Mouse (Mus musculus): ENCODE results near the gene Eif4ebp2. TPM values are rescaled to one million over a fixed set of nuclear protein-coding genes. Genes with fewer than 3 reads are reported as not detected.

Eif4ebp2 gene
- polyA plus RNA-seq, 1 experiment from 2014 or later: 66.4 TPM

DNA sequence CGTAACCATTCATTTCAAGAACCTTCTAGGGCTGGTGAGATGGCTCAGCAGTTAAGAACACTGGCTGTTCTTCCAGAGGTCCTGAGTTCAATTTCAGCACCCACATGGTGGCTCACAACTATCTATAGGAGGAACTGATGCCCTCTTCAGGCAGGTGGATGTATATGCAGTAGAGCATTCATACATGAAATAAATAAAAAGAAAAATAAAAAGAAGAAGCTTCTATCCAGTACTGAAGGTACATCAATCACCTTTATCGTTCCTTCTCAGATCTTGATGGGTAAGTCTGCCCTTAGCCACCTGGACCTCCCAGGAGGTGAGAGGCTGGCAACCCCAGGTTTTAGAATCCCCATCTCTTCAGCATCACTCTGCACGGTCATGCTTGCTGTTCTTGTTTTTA, 37.2 kb downstream of the Eif4ebp2 start:
- 74% methylated on average over 3 of the region's 3 CpGs for whole genome bisulfite sequencing
- Histone ChIP-seq H3K9ac (no peak overlapping the region), H3K4me3 (no peak overlapping the region), H3K36me3 (no peaks in the 10 kb centered on the region), H3K27me3 (peaks cover 57% of the 10 kb centered on the region), H3K27ac (no peak overlapping the region), H3K4me2 (no peak overlapping the region), H3K4me1 (replicated peaks) (peaks cover 15% of the 10 kb centered on the region), H3K9me3 (no peaks in the 10 kb centered on the region)
- ATAC-seq (ENCODE audit: low FRiP score): no peak

DNA sequence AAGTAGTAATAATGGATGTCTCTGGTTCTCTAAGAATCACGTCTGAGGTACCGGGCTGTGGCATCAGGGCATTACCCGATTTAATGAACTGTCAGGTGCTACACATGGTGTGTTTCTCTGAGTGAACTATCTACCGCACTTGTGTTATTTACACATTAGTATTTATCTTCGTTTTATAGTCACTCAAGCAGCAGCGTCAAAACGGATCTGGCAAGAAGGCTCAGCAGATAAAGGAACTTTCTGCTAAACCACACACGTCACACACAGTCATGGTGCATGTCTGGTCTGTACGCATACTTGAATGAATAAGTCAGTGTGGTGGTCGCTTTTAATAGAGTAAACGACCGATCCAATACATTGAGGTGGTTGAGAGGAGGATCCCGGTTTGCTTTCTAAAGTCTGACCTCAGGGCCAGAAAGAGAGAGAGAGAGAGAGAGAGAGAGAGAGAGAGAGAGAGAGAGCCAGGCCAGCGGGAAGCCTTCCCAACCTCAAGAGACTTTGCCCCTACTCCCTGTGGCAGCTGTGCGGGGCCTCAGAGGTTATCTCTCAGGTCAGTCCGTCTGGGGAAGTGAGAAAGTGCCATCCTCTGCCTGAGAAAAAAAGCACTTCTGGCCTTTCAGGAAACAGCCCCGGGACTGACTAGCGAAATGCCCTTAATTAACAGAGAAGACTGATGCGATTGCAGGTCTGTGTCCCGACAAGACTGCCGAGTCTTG, 39.4 kb downstream of the Eif4ebp2 start:
- Histone ChIP-seq H3K4me3 (no peak overlapping the region), H3K9ac (no peak overlapping the region), H3K4me1 (replicated peaks) (peaks cover 9% of the 10 kb centered on the region), H3K9me3 (no peaks in the 10 kb centered on the region), H3K4me2 (no peak overlapping the region), H3K36me3 (no peaks in the 10 kb centered on the region), H3K27ac (no peak overlapping the region), H3K27me3 (peaks cover 35% of the 10 kb centered on the region)
- WGBS: 61% methylated on average over 21 of the region's 21 CpGs
- ATAC-seq (ENCODE audit: low FRiP score): no peak

DNA sequence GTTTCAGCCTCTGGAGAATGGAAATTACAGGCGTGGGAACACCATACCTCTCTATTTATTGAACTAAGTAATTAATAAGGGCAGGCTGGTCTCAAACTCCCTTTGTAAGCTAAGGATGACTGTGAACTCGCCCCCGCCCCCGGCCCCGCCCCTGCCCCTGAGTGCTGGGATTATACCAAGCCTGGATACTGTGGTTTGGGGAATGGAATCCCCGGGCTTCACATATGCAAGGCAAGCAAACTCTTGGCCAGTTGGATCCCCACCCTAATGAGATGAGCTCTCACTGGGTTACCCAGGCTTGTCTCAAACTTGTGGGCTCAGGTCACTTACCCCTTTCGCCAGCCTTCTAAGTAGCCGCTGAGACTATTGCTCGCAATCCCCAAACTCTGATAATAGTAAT, 42.3 kb downstream of the Eif4ebp2 start:
- Histone ChIP-seq H3K27me3 (peaks cover 20% of the 10 kb centered on the region), H3K4me2 (no peak overlapping the region), H3K4me1 (replicated peaks) (peaks cover 6% of the 10 kb centered on the region; the same call in 1 of the 2 replicates), H3K27ac (no peak overlapping the region), H3K9ac (no peak overlapping the region), H3K4me3 (no peak overlapping the region), H3K9me3 (no peaks in the 10 kb centered on the region), H3K36me3 (no peaks in the 10 kb centered on the region)
- WGBS: 35% methylated on average over 9 of the region's 9 CpGs
- ATAC-seq (ENCODE audit: low FRiP score): no peak

DNA sequence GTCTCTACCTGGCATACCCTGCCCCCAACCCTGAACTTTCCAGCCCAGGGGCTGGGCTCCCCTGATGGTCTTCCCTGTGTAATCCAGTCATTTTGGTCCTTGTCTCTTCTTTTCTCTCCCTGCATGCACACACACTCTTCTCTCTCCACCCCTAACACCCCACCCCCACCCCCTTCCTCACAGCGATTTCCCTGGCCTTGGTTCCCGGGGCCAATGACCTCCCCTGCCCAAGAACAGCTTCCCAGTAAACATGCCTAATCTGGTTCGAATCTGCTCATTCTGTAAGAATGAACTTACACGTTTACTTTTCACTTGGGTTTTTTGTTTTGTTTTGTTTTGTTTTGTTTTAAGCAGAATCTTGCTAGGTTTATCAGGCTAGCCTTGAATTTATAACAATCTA, 42.7 kb downstream of the Eif4ebp2 start:
- Histone ChIP-seq H3K27ac (no peak overlapping the region), H3K4me3 (no peak overlapping the region), H3K4me2 (no peak overlapping the region), H3K4me1 (replicated peaks) (peaks cover 6% of the 10 kb centered on the region; the same call in 1 of the 2 replicates), H3K27me3 (peaks cover 16% of the 10 kb centered on the region; the same call in 1 of the 2 replicates), H3K9ac (no peak overlapping the region), H3K36me3 (no peaks in the 10 kb centered on the region), H3K9me3 (no peaks in the 10 kb centered on the region)
- WGBS: 6% methylated on average over 4 of the region's 4 CpGs
- ATAC-seq (ENCODE audit: low FRiP score): no peak

DNA sequence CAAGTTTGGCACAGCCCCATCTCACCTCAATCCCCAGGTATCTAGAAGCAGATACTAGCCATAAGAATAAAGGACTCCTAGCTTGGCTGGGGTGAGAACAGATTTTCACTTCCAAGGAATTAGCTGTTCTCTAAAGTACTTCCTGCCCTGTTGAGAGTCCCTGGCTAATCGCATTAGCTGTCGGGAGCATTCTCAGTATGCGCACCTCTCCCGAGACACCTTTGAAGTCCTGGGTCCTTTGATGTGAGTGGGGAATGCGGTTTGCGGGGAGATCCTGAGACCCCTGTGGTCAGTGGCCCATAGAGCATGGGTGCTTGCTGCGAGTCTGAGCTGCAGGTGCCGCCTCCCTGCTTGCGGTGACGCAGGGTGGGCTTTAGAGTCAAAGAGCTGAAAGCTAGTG, 46.5 kb downstream of the Eif4ebp2 start:
- Histone ChIP-seq H3K9ac (no peak overlapping the region), H3K4me2 (no peak overlapping the region), H3K27ac (no peak overlapping the region), H3K9me3 (no peaks in the 10 kb centered on the region), H3K27me3 (peaks cover 13% of the 10 kb centered on the region; the same call in 1 of the 2 replicates), H3K36me3 (no peaks in the 10 kb centered on the region), H3K4me1 (replicated peaks) (peaks cover 6% of the 10 kb centered on the region; the same call in 1 of the 2 replicates), H3K4me3 (no peak overlapping the region)
- WGBS: 24% methylated on average over 10 of the region's 10 CpGs
- no peak for ATAC-seq (ENCODE audit: low FRiP score)

DNA sequence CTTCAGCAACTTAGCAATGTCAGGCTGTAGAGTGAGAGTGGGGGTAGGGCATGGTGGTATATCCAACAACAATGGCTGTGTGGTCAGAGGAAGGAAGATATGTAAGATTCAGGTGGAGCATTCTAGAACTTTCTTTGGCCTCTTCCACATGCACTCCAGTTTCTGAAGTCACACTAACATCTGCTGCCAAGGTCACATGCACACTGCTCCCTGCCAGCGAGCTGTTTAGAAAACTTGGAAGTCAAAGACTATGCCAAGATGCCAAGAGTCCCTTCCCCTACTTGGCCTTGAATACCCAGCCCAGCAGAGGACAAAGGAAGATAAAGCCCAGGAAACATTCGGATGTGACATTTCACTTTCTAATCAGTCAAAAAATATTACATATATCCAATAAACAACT, 49.5 kb downstream of the Eif4ebp2 start:
- ATAC-seq (ENCODE audit: low FRiP score): no peak
- Histone ChIP-seq H3K27ac (no peak overlapping the region), H3K4me3 (no peak overlapping the region), H3K4me1 (replicated peaks) (no peaks in the 10 kb centered on the region), H3K4me2 (no peak overlapping the region), H3K9me3 (no peaks in the 10 kb centered on the region), H3K9ac (no peak overlapping the region), H3K36me3 (no peaks in the 10 kb centered on the region), H3K27me3 (peaks cover 13% of the 10 kb centered on the region; the same call in 1 of the 2 replicates)
- 91% methylated on average over 2 of the region's 2 CpGs for WGBS

DNA sequence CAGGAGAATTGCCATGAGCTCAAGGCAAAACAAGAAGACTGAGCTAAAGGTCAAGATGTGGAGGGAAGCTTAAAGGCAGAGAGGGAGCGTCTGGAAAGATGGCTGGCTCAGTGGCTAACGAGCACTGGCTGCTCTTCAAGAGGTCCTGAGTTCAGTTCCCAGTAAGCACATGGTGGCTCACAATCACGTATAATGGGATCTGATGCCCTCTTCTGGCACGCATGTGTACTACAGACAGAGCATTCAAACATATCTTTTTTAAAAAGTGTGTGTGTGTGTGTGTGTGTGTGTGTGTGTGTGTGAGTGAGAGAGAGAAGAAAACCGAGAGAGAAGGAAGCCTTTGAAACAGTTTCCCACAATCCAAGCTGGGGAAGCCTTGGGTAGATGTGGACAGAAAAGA, 50.0 kb downstream of the Eif4ebp2 start:
- Histone ChIP-seq H3K4me1 (replicated peaks) (no peaks in the 10 kb centered on the region), H3K4me3 (no peak overlapping the region)
- 74% methylated on average over 5 of the region's 5 CpGs for WGBS

DNA sequence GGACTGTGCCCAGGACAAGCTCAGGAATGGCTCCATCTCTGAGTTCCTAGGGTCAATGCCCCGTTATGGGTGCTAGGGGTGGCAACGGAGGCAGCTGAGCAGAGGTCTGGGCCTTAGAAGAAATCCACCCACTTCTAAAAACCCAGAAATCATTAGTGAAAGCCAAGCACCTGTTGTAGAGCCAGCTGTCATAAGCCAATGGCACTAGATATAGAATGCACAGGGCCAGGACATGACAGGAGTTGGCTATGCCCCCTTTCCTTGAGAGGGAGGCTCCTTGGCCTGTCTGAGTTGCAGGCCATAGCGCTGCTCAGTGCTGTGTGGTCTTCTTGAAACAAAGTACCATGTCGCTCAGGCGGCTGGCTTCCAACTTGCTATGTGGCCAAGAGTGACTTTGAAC, 52.1 kb downstream of the Eif4ebp2 start:
- H3K9me3 ChIP-seq: no peaks in the 10 kb centered on the region
- no peaks in the 10 kb centered on the region for H3K4me1 ChIP-seq (replicated peaks)
- ATAC-seq (ENCODE audit: low FRiP score): no peak
- no peak overlapping the region for H3K4me3 ChIP-seq
- no peak overlapping the region for H3K4me2 ChIP-seq
- WGBS: 89% methylated on average over 5 of the region's 5 CpGs
- H3K9ac ChIP-seq: no peak overlapping the region
- H3K36me3 ChIP-seq: no peaks in the 10 kb centered on the region
- H3K27me3 ChIP-seq: 0 out of 2 replicates have a peak, but pooled peaks cover 2% of the 10 kb centered on the region
- no peak overlapping the region for H3K27ac ChIP-seq

More for the DNA sequence above, 50.0 kb downstream of the Eif4ebp2 start:
- Histone ChIP-seq H3K36me3 (no peaks in the 10 kb centered on the region), H3K27me3 (peaks cover 12% of the 10 kb centered on the region; the same call in 1 of the 2 replicates), H3K4me2 (no peak overlapping the region), H3K27ac (no peak overlapping the region), H3K9me3 (no peaks in the 10 kb centered on the region), H3K9ac (no peak overlapping the region)
- ATAC-seq (ENCODE audit: low FRiP score): no peak

DNA sequence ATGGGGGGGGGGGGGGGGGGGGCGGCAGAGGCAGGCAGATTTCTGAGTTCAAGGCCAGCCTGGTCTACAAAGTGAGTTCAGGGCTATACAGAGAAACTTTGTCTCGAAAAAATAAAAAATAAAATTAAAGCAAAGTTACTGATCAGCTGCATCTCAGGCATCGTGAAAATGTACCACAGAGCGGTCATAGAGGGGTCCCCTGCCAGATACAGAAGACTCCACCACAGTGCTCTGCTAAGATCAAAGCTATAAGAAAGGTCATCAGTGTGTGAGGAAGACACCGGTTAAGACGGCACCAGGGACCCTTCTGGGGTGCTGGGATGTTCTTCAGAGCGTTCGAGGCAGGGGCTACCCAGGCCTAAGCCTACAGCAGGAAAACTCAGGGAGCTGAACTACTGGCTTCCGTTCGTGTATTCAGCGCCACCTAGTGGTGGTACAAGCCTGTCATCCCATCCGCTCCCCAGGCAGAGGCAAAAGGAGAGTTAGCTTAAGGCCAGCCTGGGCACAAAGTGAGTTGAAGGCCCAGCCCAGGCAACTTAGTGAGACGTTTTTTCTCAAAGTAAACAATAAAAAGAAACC, 53.2 kb downstream of the Eif4ebp2 start:
- H3K4me1 ChIP-seq (replicated peaks): peaks cover 4% of the 10 kb centered on the region; the same call in 1 of the 2 replicates
- no peak overlapping the region for H3K4me2 ChIP-seq
- no peaks in the 10 kb centered on the region for H3K36me3 ChIP-seq
- H3K27me3 ChIP-seq: no peaks in the 10 kb centered on the region
- H3K27ac ChIP-seq: no peak overlapping the region
- H3K4me3 ChIP-seq: no peak overlapping the region
- H3K9ac ChIP-seq: no peak overlapping the region
- WGBS: 26% methylated on average over 13 of the region's 13 CpGs
- H3K9me3 ChIP-seq: no peaks in the 10 kb centered on the region
- ATAC-seq (ENCODE audit: low FRiP score): peak; percentile 80; the same call in 1 of the 2 replicates

DNA sequence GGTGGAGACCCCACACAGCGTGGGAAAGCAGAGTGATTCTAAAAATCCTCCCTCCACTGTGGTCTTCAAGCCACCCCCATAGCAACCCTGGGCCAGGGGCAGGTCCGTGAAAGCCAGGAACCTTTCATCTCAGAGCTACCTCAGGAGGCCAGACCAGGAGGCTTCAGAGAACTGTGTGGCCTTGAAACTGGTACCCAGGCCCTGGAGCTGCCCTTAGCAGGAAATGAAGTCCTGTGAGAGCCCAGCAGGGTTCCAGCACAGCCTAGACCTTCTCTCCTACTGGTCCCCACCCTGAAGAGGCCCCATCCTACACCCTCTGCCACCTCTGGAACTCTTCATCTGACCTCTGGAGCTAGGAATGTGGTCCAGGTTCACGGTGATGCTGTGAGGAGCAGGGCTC, 54.3 kb downstream of the Eif4ebp2 start:
- WGBS: 36% methylated on average over 3 of the region's 3 CpGs
- Histone ChIP-seq H3K4me2 (no peak overlapping the region), H3K4me1 (replicated peaks) (peaks cover 4% of the 10 kb centered on the region; the same call in 1 of the 2 replicates), H3K27ac (no peak overlapping the region), H3K27me3 (no peaks in the 10 kb centered on the region), H3K4me3 (no peak overlapping the region), H3K9me3 (no peaks in the 10 kb centered on the region), H3K36me3 (no peaks in the 10 kb centered on the region), H3K9ac (no peak overlapping the region)
- no peak for ATAC-seq (ENCODE audit: low FRiP score)

DNA sequence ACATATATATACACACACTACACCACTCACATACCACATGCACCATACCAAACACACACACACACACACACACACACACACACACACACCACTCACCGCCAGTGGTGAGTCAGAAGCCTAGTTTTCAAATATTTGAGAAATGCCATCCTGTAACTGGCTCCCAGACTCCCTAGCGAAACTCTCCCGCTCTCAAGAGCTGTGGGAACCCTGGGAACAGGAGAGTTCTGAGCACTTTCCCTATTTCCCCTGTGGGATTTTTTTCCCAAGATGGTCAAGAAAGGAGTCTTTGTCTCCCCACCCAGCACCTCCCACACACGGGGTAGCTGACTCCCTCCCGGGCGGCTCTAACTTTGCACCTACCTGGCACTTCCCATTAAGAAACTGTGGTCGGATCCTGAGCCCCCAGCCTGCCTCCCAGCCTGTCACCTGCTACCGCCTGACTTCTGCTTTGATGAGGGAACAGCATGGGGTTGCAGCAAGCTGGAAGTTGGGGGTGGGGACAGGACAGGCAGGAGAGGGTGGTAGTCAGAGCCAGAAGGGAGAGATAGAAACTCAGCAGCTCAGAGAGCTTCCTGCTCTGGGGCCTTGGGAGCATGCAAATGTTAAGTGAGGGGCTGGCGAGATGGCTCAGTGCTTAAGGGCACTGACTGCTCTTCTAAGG, 57.9 kb downstream of the Eif4ebp2 start:
- Histone ChIP-seq H3K4me1 (replicated peaks) (peaks cover 4% of the 10 kb centered on the region; the same call in 1 of the 2 replicates), H3K36me3 (no peaks in the 10 kb centered on the region), H3K9me3 (no peaks in the 10 kb centered on the region), H3K4me3 (no peak overlapping the region), H3K9ac (no peak overlapping the region), H3K27me3 (no peaks in the 10 kb centered on the region), H3K4me2 (no peak overlapping the region), H3K27ac (no peak overlapping the region)
- no peak for ATAC-seq (ENCODE audit: low FRiP score)
- 22% methylated on average over 9 of the region's 9 CpGs for WGBS

DNA sequence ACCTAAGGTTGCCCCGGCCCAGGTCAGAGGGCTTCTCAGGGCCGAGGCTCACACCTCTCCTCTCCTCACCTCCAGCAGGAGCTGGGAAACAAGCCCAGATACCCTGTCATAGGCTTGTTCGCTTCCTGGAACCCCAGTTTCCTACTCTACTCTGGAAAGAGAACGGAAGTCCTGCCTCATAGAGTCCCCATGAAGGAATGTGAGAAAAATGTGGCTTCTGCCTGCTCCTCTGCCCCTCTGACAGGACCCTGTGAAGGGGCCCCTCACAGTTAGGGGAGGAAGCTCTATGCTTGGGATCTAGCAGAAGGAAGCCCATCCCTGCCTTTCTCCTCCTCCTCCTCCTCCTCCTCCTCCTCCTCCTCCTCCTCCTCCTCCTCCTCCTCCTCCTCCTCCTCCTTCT, 59.9 kb downstream of the Eif4ebp2 start:
- no peaks in the 10 kb centered on the region for H3K9me3 ChIP-seq
- H3K4me3 ChIP-seq: no peak overlapping the region
- no peak overlapping the region for H3K4me2 ChIP-seq
- H3K4me1 ChIP-seq (replicated peaks): peaks cover 9% of the 10 kb centered on the region; the same call in 1 of the 2 replicates
- no peak overlapping the region for H3K9ac ChIP-seq
- 0 out of 2 replicates have a peak, but pooled peaks cover 2% of the 10 kb centered on the region for H3K27me3 ChIP-seq
- ATAC-seq (ENCODE audit: low FRiP score): no peak
- no peak overlapping the region for H3K27ac ChIP-seq
- WGBS: 61% methylated on average over 4 of the region's 4 CpGs
- no peaks in the 10 kb centered on the region for H3K36me3 ChIP-seq
